Mouse (Mus musculus) intestine, embryonic 15.5 days (tissue): ENCODE measurements around the gene Efcab5. TPM values are rescaled to one million over a fixed set of nuclear protein-coding genes. Genes with fewer than 3 reads are reported as not detected.
A peak's percentile ranks its signal among the peaks of the same experiment; 100 is the strongest.

ENCODE experiments used
- microRNA counts: library from miRNA; unstranded; fragments of <30 nt; microRNA quantifications from one replicate; lab custom pipeline; 2016
- polyA plus RNA-seq: library from polyadenylated mRNA; unstranded; fragments of >200 nt; fragmentation: Nextera tagmentation; extraction: Ambion mirVana; gene quantifications from 2 replicates; pipeline ENCODE4 v1.2.1, GENCODE M21; 2015

The Efcab5 gene
- polyA plus RNA-seq, 1 experiment from 2014 or later, result 0.24 TPM

MicroRNAs encoded within 50 kb of the gene (microRNA counts, 519-probe panel; counts per million panel counts)
- microRNA mmu-miR-423-3p (lab: Ali Mortazavi, UCI), result 3,067 counts per million, percentile 77 among the panel's probes with 10 or more counts
- 2,977 counts per million, percentile 76 among the panel's probes with 10 or more counts for microRNA mmu-miR-423-5p (lab: Ali Mortazavi, UCI)

Other genes starting within 250 kb of the Efcab5 start
- gene Slc6a4, start 190.4 kb downstream of the Efcab5 start, polyA plus RNA-seq, result 17.4 and 18.8 TPM in 2 replicates
- 46.3 and 60.7 TPM in 2 replicates for gene Nsrp1, start 110.5 kb downstream of the Efcab5 start, polyA plus RNA-seq
- 5.7 and 5.8 TPM in 2 replicates for gene Ssh2, start 27.3 kb upstream of the Efcab5 start, polyA plus RNA-seq